Comparison of ENCODE assay signal across 8 mouse cellular contexts in genomic region chr16:20611357-20612227, GRCm38 (mm10). TPM values are rescaled to one million over a fixed set of nuclear protein-coding genes. Genes with fewer than 3 reads are reported as not detected.
A peak's percentile ranks its signal among the peaks of the same experiment; 100 is the strongest.
DNase-seq lines count a peak whose midpoint lies in the region; ATAC-seq and TF ChIP-seq lines count a peak whose summit lies in the region.

Eef1akmt4 (plus strand) TSS chr16:20611593.
Gm49333 (plus strand) TSS chr16:20611610.
Alg3 (minus strand) TSS chr16:20611735.

- H3K9me3 ChIP-seq in E14TG2a.4 (ENCODE audit: low read length), result no peaks in the 10 kb centered on the region
- no peaks in the 10 kb centered on the region for H3K9me3 ChIP-seq in forebrain, embryonic 10.5 days
- H3K9me3 ChIP-seq in heart, embryonic 16.5 days (replicated peaks; ENCODE audit: control insufficient read depth, low read length), result no peaks in the 10 kb centered on the region
- no peaks in the 10 kb centered on the region for H3K9me3 ChIP-seq in neural tube, embryonic 14.5 days (ENCODE audit: control insufficient read depth, low read length)

- TF ChIP-seq POLR2A in testis, adult 2 months (IDR thresholded peaks at IDR 0.05; ENCODE audit: control insufficient read depth, low read depth, low read length), result peak; percentile 32; the same call in 1 of the 2 replicates

- H3K27me3 ChIP-seq in E14TG2a.4 (ENCODE audit: insufficient read depth, low read length), result no peaks in the 10 kb centered on the region
- no peaks in the 10 kb centered on the region for H3K27me3 ChIP-seq in forebrain, embryonic 10.5 days (ENCODE audit: poor library complexity, severe bottlenecking)
- H3K27me3 ChIP-seq in heart, embryonic 16.5 days (ENCODE audit: control insufficient read depth, insufficient read depth, low read length), result no peaks in the 10 kb centered on the region
- H3K27me3 ChIP-seq in neural tube, embryonic 14.5 days (ENCODE audit: control insufficient read depth, insufficient read depth, low read length), result no peaks in the 10 kb centered on the region
- H3K27me3 ChIP-seq in testis, adult 2 months (ENCODE audit: control insufficient read depth, insufficient read depth, low read length), result no peaks in the 10 kb centered on the region

- H3K4me2 ChIP-seq in heart, embryonic 16.5 days (ENCODE audit: low read depth, low read length), result peak within 1 kb of the TSS; percentile 100
- H3K4me2 ChIP-seq in neural tube, embryonic 14.5 days (ENCODE audit: low read depth, low read length), result peak within 1 kb of the TSS; percentile 93

- H3K36me3 ChIP-seq in E14TG2a.4 (ENCODE audit: insufficient read depth, low read length), result peaks cover 58% of the 10 kb centered on the region
- H3K36me3 ChIP-seq in forebrain, embryonic 10.5 days (replicated peaks), result peaks cover 48% of the 10 kb centered on the region
- H3K36me3 ChIP-seq in heart, embryonic 16.5 days (ENCODE audit: control insufficient read depth, insufficient read depth), result peaks cover 6% of the 10 kb centered on the region; the same call in 1 of the 2 replicates
- H3K36me3 ChIP-seq in neural tube, embryonic 14.5 days (ENCODE audit: control insufficient read depth, insufficient read depth, low read length), result peaks cover 4% of the 10 kb centered on the region; the same call in 1 of the 2 replicates
- H3K36me3 ChIP-seq in testis, adult 2 months (ENCODE audit: control insufficient read depth, insufficient read depth, low read length), result peaks cover 3% of the 10 kb centered on the region; the same call in 1 of the 2 replicates

- no peak for TF ChIP-seq CTCF in E14TG2a.4 (conservative IDR thresholded peaks at IDR 0.05; ENCODE audit: low read length)
- no peak for TF ChIP-seq CTCF in testis, adult 2 months (IDR thresholded peaks at IDR 0.05; ENCODE audit: control insufficient read depth, insufficient read depth, insufficient replicate concordance, low read depth, low read length)

- H3K27ac ChIP-seq in forebrain, embryonic 10.5 days, result peak within 1 kb of the TSS; percentile 97
- peak within 1 kb of the TSS; percentile 85 for H3K27ac ChIP-seq in heart, embryonic 16.5 days (ENCODE audit: low read length)
- peak within 1 kb of the TSS; percentile 83 for H3K27ac ChIP-seq in neural tube, embryonic 14.5 days (ENCODE audit: low read depth, low read length)
- H3K27ac ChIP-seq in testis, adult 2 months (ENCODE audit: control insufficient read depth, insufficient read depth, low read depth, low read length), result peak within 1 kb of the TSS; percentile 84

- WGBS in forebrain, embryonic 10.5 days, result 3% methylated on average over 41 of the region's 41 CpGs
- 2% methylated on average over 41 of the region's 41 CpGs for WGBS in heart, embryonic 16.5 days
- WGBS in neural tube, embryonic 14.5 days, result 2% methylated on average over 41 of the region's 41 CpGs

- H3K9ac ChIP-seq in heart, embryonic 16.5 days (ENCODE audit: low read length), result peak within 1 kb of the TSS; percentile 88
- peak within 1 kb of the TSS; percentile 76 for H3K9ac ChIP-seq in neural tube, embryonic 14.5 days (replicated peaks; ENCODE audit: low read depth, low read length)

- peak within 1 kb of the TSS; percentile 97 for H3K4me3 ChIP-seq in E14TG2a.4 (replicated peaks; ENCODE audit: low read length)
- H3K4me3 ChIP-seq in forebrain, embryonic 10.5 days, result peak within 1 kb of the TSS; percentile 90
- H3K4me3 ChIP-seq in heart, embryonic 16.5 days (ENCODE audit: low read length), result peak within 1 kb of the TSS; percentile 96
- H3K4me3 ChIP-seq in neural tube, embryonic 14.5 days (ENCODE audit: low read depth, low read length), result peak within 1 kb of the TSS; percentile 77
- peak within 1 kb of the TSS; percentile 98 for H3K4me3 ChIP-seq in testis, adult 2 months (ENCODE audit: control insufficient read depth, low read depth, low read length)

- peak; percentile 96 for ATAC-seq in heart, embryonic 16.5 days (replicated peaks; ENCODE audit: extremely low read depth, insufficient read depth, low FRiP score)
- ATAC-seq in neural tube, embryonic 14.5 days (ENCODE audit: low read depth), result peak; percentile 93

- peaks cover 56% of the 10 kb centered on the region for H3K4me1 ChIP-seq in E14TG2a.4 (replicated peaks; ENCODE audit: low read depth, low read length)
- H3K4me1 ChIP-seq in forebrain, embryonic 10.5 days, result peaks cover 43% of the 10 kb centered on the region
- peaks cover 14% of the 10 kb centered on the region for H3K4me1 ChIP-seq in heart, embryonic 16.5 days (ENCODE audit: control insufficient read depth, insufficient read depth, low read length)
- H3K4me1 ChIP-seq in neural tube, embryonic 14.5 days (ENCODE audit: control insufficient read depth, insufficient read depth, low read length), result peaks cover 17% of the 10 kb centered on the region
- H3K4me1 ChIP-seq in testis, adult 2 months (ENCODE audit: control insufficient read depth, insufficient read depth, low read length), result peaks cover 10% of the 10 kb centered on the region

- DNase-seq in c-Kit-positive CD71-positive TER-119-negative erythroid progenitor cells, embryonic 14.5 days (ENCODE audit: low read depth), result peak; percentile 94
- peak; percentile 90 for DNase-seq in forebrain, embryonic 10.5 days (ENCODE audit: extremely low spot score, low spot score)
- DNase-seq in kidney, postnatal 25 days, result peak; percentile 90 to 95
- DNase-seq in lung, adult 18-20 months, result peak; percentile 92

RNA-seq across cellular contexts. Expression of gene Eef1akmt4, which starts in this region (rescaled TPM):
- 43.3 and 44.1 TPM in 2 replicates for polyA plus RNA-seq in forebrain, embryonic 10.5 days (2016; fragmentation: Nextera tagmentation; extraction: Ambion mirVana)
- polyA plus RNA-seq in heart, embryonic 16.5 days (2015; fragmentation: Nextera tagmentation; extraction: Ambion mirVana), result 18.9 and 19.9 TPM in 2 replicates
- 9.9 and 10.5 TPM in 2 replicates for polyA plus RNA-seq in neural tube, embryonic 14.5 days (2014; fragmentation: Nextera tagmentation; extraction: Ambion mirVana)
- 5.1 and 5.4 TPM in 2 replicates for polyA plus RNA-seq in testis, adult 2 months (2012; rRNA removed)

RNA-seq across cellular contexts. Expression of gene Gm49333, which starts in this region (rescaled TPM):
- polyA plus RNA-seq in forebrain, embryonic 10.5 days (2016; fragmentation: Nextera tagmentation; extraction: Ambion mirVana), result not detected in 2 replicates
- polyA plus RNA-seq in heart, embryonic 16.5 days (2015; fragmentation: Nextera tagmentation; extraction: Ambion mirVana), result not detected in 2 replicates
- polyA plus RNA-seq in neural tube, embryonic 14.5 days (2014; fragmentation: Nextera tagmentation; extraction: Ambion mirVana), result not detected in 2 replicates
- polyA plus RNA-seq in testis, adult 2 months (2012; rRNA removed), result 0.11 and 0.15 TPM in 2 replicates

RNA-seq across cellular contexts. Expression of gene Alg3, which starts in this region (rescaled TPM):
- 61.9 and 62.6 TPM in 2 replicates for polyA plus RNA-seq in forebrain, embryonic 10.5 days (2016; fragmentation: Nextera tagmentation; extraction: Ambion mirVana)
- polyA plus RNA-seq in heart, embryonic 16.5 days (2015; fragmentation: Nextera tagmentation; extraction: Ambion mirVana), result 28.4 and 28.6 TPM in 2 replicates
- 43.7 and 44.6 TPM in 2 replicates for polyA plus RNA-seq in neural tube, embryonic 14.5 days (2014; fragmentation: Nextera tagmentation; extraction: Ambion mirVana)
- polyA plus RNA-seq in testis, adult 2 months (2012; rRNA removed), result 18.8 and 22.5 TPM in 2 replicates

Comparison
In these comparisons a context has a peak if more than half of its experiments do, and no peak if none do; other contexts are left out.
1. Peak in every context shown above with its lines: DNase-seq, ATAC-seq, H3K4me3 ChIP-seq and H3K27ac ChIP-seq.